Mouse (Mus musculus): ENCODE measurements around the gene Pbld1.

Gene Pbld1

DNA sequence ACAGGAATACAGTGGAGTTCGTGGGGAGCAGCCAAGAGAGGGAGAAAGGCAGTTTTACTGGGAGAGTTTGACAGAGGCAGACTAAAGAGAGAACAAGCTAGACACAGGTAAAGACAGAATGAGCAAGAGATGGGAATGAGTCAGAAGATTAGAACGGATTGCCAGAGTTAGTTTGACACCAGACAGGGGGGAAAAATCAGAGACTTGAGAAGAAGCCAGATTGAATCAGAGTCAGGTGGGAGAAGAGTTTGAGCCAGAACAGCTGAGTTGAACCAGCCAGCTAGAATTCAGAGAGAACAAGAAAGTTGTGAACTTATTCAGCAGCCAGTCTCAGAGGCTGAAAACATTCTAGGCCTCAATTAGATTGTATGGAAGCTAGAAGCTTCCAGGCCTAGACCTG, at the start of gene Pbld1:
TSS of gene Pbld1 (plus strand) at position 301 of the 400 bp plus-strand sequence.
- DNase-seq (ENCODE audit: low spot score) = no peak

DNA sequence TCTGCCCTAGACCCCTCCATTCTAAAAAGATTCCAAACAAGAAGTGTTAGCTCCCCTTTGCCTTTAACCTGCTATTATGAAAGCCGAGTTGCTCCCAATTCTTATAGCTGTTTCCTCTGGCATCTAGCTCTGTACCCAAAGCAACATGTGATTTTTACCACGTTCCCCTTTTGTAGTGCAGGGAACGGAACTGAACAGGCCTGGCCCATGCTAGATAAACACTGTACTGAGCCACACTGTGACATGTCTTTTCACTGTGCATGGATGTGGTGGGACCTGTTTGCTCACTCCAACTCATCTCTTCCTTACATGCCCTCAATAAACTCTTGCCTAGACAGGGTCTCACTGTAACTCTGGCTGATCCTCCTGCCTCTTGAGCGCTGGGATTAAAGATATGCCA, 49.7 kb upstream of the Pbld1 start:
- DNase-seq (ENCODE audit: low spot score) = no peak

DNA sequence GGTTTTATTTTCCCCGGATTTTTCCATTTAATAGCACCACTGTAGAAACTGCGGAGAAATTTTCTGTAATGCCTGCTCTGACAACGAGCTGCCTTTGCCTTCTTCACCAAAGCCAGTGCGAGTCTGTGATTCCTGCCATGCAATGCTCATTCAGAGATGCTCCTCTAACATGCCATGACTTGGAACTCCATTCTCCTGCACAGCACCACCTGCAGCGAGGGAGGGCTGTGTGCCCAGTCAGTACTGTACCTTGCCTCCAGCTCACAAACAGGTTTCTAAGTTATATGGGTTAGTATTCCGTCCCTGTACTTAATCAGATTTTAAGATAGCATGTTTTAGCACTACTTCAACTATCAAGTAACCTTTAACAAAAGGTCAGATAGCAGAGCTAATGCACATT, 48.4 kb upstream of the Pbld1 start:
- no peak for DNase-seq (ENCODE audit: low spot score)

DNA sequence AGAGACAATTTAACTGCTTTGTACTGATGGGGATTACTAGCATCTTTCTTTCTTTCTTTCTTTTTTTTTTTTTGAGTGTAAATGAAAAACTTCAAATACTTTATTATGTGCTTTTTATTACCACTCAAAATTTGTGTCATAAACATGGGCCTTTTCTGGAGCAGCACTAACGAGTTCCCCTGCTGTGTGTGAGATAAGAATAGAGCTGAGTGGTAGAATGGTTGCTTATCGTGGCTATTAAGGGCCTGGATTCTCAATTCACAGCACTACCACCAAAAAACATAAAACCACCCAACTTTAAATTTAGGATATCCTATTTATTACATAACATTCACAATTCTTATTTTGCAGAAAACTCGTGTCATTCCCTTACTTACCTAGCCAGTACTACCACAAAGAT, 46.5 kb upstream of the Pbld1 start:
- DNase-seq (ENCODE audit: low spot score) = no peak

DNA sequence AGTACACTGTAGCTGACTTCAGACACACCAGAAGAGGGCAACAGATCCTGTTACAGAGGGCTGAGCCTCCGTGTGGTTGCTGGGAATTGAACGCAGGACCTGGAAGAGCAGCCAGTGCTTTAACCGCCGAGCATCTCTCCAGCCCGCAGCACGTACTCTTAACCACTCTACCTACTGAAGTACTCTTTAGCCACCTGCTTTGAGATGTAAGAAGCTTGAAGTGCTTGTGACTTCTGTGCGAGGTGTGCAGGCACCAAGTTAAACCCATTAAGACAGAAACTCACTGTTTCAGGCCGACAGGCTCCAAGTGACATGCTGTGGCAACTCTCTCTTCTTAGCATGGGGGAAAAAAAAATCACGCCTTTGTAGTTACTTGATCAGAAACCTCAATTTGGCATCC, 45.8 kb upstream of the Pbld1 start:
- DNase-seq (ENCODE audit: low spot score) = no peak

DNA sequence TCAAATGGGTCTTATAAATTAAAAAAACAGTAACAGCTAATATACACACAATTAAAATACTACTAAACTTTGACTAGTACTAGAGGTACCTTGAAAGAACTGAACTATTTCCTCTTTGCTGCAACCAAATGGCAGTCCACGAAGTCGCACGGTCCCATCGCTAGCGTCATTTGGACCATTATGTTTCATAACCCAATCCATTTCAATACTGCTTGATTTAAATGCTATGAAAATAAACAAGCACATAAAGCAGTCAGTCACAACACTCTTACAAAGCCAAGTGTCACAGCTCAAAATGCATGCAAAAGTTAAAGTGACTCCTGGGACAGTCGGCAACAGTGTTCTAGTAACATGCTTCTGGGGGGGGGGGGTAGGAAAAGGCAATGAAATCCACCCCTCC, 40.7 kb upstream of the Pbld1 start:
- no peak for DNase-seq (ENCODE audit: low spot score)

DNA sequence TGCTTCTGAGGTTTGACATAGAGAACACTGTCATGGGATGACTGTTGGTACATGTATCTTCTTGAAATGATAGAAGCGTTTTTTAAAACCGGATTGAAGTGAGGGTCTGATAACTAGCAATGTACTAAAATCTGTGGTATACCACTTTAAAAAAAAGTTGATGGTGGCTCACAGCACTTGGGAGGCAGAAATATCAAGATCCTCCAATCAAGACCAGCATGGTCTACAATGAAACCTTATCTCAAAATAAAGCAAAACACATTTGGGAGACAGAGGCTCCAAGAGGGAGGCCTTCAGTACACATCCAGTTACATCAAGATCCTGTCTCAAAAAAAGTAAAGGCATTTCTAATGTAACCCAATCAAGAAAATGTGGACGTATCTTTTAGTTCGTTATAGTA, 38.3 kb upstream of the Pbld1 start:
- DNase-seq (ENCODE audit: low spot score) = no peak

DNA sequence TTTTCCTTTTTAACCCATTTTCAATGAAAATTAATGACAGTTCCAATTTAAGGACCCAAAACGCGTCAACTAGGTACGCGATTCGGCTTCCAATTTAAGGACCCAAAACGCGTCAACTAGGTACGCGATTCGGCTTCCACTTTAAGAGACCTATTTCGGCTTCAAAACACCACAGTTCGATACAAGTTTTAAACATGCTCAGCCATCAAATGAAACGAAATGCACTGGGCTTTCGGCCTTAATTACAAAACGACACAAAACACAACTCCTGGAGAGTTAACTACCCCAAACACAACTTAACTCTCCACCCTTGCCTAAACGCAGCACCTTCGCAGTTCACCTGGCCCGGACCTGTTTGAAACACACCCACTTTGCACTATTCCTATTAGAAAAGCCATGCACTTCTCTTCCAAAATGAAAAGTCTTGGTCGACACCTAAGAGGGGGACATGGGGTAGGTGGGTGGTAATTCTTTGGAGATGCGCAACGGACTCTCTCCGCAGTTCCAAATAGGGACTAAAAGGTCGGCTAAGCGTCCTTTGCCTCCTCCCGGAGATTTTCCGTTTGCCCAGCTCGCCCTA, 37.3 kb upstream of the Pbld1 start:
- DNase-seq (ENCODE audit: low spot score) = no peak

DNA sequence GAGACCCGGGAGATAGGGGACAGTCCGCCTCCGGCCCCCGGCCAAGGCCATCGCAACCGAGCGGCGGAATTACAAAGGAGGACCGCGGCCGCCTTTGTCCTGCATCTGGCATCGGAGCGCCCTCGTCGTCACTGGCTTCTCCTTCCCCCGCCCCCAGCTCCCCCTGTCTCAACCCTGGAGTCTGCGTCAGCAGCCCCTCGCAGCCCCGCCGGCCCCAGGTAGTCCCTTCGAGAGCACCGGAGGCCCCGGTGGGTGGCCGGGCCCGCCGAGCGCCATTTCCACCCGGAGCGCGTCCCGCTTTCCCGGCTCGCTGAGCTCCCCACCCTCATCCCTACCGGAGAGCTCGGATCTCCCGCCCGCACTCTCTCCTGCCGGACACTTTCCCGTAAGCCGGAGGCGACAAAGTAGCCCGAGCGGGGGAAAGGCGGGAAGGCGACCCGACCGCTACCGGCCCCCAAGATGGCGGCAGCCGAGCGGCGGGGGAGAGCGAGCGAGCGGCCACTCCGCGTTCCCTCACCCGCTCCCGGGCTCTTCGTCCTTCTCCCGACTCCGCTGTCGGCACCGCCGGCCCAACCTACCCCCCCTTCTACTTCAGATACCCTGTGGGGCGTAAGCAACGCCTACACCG, 36.7 kb upstream of the Pbld1 start:
- DNase-seq (ENCODE audit: low spot score) = peak; percentile 83

DNA sequence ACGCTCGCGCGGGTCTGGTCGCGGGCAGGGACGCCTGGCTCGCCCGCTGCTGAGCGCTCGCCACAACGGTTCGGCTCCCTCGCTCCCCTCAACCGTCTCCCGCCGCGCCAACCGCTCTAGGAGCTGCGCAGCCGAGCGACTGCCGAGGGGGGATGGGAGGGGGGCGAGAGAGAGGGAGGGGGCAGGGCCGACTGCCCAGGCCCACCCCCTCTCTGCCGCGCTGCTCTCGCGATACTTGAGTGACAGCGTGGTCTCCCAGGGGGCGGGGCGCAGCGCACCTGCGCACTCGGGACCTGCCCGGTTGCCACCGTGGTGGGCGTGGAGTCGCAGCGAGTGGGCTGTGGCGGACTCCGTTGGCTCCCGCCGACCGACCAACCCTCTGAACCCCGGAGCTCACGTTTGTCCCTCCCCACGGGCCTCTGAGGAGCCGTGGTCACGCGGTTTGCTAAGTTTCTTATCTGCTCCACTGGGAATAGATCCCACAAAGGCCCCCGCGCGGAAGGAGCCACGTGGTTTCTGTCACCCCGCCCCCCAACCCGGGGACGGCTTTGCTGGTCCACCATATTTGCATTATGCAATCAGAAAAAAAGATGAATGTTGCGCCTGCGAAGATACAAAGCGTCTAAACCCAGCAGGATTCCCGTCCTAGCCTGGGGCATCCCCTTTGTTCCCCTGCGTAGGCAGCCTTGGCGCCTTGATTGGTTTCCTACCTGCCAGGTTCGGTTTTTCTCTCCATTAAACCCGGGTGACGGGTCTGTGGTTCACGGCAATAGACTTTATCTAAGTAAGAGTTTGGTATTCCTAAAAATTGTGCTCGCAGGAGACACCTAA, 36.0 kb upstream of the Pbld1 start, which contains the start of the genes Hnrnph3 and Pbld2:
TSS of gene Hnrnph3 (minus strand) at position 469 of the 831 bp plus-strand sequence.
TSS of gene Pbld2 (plus strand) at position 567 of the 831 bp plus-strand sequence.
- DNase-seq (ENCODE audit: low spot score) = peak; percentile 98

DNA sequence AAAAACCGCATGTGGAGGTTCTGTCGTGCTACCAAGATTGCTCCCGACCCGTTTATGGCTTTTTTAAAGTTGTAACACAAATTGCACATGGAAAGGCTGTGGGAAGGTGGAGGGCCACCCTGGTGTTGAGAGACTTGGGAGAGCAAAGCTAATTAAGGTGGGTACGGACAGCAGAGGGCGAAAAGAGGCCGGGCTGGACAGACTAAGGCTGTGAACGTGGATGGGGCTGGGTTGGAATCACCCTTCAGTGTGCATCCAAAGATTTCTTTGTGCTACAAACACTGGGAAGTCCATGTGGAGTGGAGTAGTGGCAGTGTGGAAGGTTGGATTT, 35.4 kb upstream of the Pbld1 start:
- peak; percentile 67 for DNase-seq (ENCODE audit: low spot score)

DNA sequence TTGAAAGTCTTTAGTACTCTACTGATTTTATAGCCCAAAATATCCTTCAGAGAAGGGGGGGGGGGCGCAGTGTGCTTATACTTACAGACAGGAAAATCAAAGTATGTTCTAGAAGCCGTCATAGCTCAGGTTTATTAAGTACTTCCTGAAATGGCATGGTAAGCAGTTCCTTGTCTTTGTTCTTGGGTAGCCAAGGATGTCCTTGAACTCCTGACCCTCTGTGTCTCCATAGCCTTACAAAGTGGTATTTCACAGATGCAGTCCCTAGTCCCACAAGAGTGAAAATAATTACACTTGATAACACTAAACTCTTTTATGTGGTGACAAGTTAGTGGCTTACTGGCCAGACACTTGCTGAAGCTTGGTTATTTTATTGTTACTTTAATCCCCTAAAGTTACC, 34.9 kb upstream of the Pbld1 start:
- no peak for DNase-seq (ENCODE audit: low spot score)

DNA sequence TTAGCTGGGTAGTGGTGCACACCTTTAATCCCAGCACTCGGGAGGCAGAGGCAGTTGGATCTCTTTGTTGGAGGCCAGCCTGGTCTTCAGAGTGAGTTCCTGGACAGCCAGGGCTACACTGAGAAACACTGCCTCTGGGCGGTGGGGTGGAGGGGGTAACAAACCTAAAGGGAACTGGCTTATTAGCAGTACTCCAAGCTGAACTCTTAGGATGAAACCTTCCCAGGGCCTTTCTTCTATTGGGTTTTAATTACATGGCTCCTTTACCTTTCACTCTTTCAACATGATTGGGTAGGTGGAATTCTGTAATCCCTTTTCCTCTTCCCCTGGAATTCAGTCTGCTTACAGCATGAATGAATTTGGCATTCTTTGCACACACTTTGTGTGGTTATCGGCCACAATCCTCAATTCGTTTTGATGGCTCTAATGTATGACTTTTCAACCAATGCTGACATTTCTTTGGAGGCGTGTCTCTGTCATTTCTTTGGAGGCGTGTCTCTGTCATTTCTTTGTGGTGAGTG, 34.4 kb upstream of the Pbld1 start:
- no peak for DNase-seq (ENCODE audit: low spot score)

DNA sequence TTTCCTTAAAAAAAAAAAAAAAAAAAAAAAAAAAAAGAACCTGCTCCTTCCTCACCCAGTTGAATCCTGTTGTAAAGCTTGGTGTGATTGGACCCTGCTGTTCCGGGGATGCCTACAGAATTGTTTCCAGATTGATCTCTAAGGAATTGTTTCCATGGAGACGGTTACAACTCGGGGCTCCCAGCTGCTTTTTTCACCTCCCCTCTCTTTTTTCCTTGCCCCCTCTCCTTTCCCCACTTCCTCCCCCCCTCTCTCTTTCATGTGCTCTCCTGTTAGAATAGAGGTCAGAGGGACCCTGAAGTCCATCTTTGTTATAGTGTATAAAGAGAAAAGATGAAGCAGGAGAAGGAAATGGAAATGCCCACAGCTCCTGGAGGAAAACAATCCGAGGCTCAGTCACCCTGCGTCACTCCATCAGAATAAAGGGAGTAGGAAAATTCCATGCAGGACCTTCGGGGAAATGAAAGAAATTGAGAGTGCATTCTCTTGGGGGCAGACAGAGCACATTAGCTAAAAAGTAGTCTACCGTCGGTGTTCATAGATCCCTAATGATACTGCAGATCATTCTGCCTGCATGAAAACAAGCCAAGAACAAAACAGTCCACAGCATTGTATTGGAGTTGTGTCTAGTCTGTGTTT, 33.7 kb upstream of the Pbld1 start:
- DNase-seq (ENCODE audit: low spot score) = no peak

DNA sequence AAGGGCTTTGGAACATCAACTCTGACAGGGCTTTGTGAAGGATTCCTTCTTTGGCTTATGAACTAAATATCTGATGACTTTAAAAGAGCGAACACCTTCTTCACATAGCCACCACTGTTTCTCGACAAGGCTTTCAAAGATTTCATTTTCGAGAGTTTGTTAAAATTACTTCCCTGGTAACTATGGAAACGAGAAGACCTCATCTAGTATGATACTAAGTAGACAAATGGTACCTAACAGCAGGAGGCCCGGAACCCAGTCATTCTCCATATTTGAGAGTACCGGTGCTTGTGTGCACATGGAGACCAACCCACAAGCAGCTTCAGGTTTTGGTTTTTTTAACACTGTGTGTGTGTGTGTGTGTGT, 33.2 kb upstream of the Pbld1 start:
- no peak for DNase-seq (ENCODE audit: low spot score)

DNA sequence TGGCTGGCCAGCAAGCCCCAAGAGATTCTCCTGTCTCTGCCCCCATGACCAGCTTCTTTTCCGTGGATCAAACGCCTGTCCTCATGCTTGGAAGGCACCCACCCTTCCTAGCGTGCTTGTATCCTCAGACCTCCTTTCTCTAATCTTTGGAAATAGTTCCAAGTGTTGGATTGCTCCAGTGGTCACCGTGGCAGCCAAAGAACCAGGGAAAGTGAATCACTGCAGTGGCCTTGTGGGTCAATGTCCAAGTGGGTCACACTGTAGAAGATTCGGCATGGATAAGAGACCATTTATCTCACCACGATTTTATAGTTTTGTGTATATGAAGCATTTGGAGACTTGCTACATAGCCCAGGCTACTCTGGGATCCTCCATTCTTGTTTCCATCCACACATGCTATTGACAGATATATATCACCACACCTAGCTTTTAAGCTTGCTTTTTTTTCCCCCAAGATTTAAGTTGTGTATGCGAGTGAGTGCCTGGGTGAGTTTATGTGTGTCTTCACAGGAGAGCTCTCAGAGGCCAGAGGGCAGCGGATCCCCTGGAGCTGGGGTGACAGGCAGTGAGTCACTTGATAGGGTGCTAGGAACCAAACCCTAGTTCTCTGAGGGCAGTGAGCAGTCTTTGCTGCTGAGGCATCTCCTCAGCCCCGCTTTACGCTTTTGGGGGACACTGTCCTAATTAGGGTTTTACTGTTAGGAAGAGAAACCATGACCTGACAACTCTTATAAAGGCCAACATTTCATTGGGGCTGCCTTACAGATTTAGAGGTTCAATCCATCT, 32.4 kb upstream of the Pbld1 start:
- DNase-seq (ENCODE audit: low spot score) = no peak

DNA sequence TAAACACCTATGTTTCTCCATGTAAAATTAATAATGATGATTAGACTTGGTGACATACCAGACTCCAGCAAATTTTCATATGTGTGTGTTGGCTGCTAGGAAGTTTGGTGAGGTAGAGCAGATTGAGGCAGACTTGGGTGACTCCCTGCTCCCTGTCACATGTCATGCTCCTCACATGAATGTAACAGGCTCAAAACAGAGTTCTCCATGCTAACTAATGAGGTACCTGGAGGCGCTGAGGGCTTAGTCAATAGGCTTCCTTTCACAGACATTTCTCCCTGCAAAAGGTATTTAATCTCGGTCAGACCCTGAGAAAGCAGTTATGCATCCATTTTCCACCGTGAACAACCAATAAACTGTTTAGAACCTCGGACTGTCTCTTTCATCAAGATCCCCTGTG, 31.6 kb upstream of the Pbld1 start:
- DNase-seq (ENCODE audit: low spot score) = no peak

DNA sequence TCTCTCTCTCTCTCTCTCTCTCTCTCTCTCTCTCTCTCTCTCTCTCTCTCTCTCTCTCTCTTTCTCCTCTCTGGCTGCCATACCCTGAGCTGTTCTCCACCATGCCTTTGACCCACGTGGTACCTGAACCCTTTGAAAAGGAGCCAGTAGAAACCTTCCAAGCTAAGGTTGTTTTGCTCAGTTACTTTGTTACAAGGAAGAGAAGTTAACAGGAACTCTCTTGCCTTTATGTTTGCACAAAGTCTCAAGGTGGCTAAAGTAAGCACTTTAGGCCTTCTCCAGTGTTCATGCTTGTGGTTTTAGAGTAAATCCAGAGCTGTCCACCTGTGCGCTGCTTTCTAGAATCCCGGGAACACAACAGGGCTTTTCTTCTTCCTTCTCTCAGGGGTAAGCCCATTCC, 27.7 kb upstream of the Pbld1 start:
- DNase-seq (ENCODE audit: low spot score) = peak; percentile 36

DNA sequence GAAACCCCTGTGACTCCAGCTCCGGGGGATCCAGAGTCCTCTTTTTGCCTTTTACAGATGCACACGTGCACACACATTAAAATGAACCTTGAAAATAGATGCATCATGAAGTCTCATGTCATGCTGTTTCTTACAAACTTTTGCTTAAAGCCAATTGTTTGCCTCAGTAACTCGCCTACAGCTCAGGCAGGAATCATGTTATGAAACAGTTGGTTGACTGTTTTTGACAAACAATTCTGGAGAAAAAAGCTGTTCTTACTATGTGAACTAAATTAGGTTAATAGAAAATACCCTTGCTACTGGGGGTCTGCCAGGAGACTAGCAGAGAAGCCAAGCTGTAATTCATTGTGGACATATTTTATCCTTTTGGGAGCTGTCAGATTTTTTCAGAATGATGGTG, 27.0 kb upstream of the Pbld1 start:
- no peak for DNase-seq (ENCODE audit: low spot score)

DNA sequence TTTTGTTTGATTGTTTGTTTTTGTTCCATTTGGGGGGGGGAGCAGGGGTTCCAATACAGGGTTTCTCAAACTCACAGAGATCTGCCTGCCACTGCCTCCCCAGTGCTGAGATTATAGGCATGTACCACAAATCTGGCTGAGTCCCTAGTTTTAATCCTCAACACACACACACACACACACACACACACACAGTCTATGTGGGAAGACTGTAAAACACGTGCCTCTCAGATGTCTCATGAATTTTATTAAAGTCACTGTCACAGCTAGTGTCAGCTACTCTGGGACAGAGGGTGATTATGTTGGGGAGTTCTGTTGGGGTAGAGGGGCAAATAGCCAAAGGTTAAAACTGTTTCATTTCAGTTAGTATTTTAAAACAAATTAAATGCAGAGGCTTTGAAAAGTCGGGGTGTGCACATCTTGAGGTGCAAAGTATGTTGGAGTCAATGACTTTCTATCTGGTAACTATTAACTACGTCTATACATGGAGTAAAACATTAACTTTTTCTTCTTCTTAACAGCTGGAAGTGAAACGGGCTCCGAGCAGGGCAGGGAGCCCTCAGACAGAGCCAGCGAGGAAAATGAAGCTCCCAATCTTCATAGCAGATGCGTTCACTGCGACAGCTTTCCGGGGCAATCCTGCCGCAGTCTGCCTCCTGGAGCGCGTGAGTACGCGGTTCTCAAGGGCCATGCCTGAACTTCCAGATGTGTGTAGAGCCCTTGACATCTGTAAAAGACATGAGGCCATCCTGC, 21.2 kb upstream of the Pbld1 start:
- DNase-seq (ENCODE audit: low spot score) = no peak

All from testis, postnatal 14 days (tissue).